Mouse (Mus musculus): Measurements from ENCODE around the gene Fam129a. TPM values are rescaled to one million over a fixed set of nuclear protein-coding genes. Genes with fewer than 3 reads are reported as not detected.
"Not testable (repeated sequence)": the region's sequence is repeated elsewhere in the genome, so short reads cannot be mapped to it uniquely, and the experiment has no call there.

The Fam129a gene
- polyA plus RNA-seq, 1 experiment from 2014 or later = 0.51 TPM

DNA sequence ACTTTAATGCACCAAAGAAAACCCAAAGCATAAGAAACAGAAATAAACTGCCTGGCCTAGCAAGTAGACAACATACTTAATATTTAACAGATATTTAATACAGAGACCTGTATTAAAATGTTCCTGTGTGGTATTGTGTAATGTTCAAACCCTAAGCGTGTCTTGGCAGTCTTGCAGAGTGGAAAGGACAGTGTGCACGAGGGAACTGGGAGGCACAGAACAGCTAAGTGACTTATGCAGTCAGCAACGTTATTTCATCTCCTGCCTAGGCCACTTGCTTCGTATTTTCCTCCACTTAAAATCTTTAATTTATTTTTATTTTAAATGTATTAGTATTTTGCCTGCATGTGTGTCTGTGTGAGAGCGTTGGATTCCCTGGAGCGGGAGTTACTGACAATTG is 119.1 kb downstream of the Fam129a start:
- no peak overlapping the region for H3K27ac ChIP-seq (ENCODE audit: low read depth, low read length)
- no peaks in the 10 kb centered on the region for H3K9me3 ChIP-seq (ENCODE audit: control insufficient read depth, low read length)
- DNase-seq (ENCODE audit: low spot score, missing footprints) (no peak), ATAC-seq (ENCODE audit: low FRiP score) (no peak)
- no peak overlapping the region for H3K4me3 ChIP-seq (ENCODE audit: low read depth, low read length)
- no peaks in the 10 kb centered on the region for H3K36me3 ChIP-seq (ENCODE audit: control insufficient read depth, insufficient read depth, low read length)
- no peaks in the 10 kb centered on the region for H3K27me3 ChIP-seq (ENCODE audit: control insufficient read depth, insufficient read depth, low read length)
- 87% methylated on average over 6 of the region's 6 CpGs for WGBS
- no peak overlapping the region for H3K4me2 ChIP-seq
- H3K4me1 ChIP-seq (ENCODE audit: control insufficient read depth, insufficient read depth, low read length) = peaks cover 6% of the 10 kb centered on the region; the same call in 1 of the 2 replicates
- H3K9ac ChIP-seq (ENCODE audit: low read length) = no peak overlapping the region

DNA sequence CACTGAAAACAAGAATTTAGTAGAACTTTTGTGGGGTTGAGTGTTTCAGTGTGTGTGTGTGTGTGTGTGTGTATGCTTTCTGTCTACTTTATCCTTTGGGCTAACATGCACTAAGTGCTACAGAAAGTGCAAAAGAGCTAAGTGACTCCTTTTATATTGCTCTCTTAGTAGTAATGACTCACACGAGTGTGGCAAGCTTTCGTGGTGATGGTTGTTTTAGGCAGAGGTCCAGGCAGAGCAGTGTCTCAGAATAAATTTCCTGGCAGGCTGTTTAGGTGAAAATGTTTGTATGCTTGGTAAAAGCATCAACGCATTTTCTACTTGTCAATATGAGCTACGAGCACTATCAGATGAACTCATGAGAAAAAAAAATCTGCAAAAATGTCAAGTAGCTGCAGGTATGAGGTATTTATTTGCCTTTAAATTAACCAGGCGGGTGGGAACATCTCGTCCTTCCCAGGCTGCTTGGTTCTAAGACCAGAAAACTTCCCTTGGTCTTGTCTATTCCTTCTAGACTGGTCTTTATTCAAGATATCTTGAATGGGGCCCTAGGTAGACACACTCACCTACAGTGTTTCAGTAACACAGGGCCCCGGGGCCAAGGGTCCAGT is 119.7 kb downstream of the Fam129a start:
- no peaks in the 10 kb centered on the region for H3K27me3 ChIP-seq (ENCODE audit: control insufficient read depth, insufficient read depth, low read length)
- peaks cover 4% of the 10 kb centered on the region; the same call in 1 of the 2 replicates for H3K4me1 ChIP-seq (ENCODE audit: control insufficient read depth, insufficient read depth, low read length)
- ATAC-seq (ENCODE audit: low FRiP score) (no peak), DNase-seq (ENCODE audit: low spot score, missing footprints) (peak; percentile 19)
- H3K27ac ChIP-seq (ENCODE audit: low read depth, low read length) = no peak overlapping the region
- 85% methylated on average over 7 of the region's 7 CpGs for WGBS
- no peak overlapping the region for H3K4me3 ChIP-seq (ENCODE audit: low read depth, low read length)
- H3K9ac ChIP-seq (ENCODE audit: low read length) = no peak overlapping the region
- H3K36me3 ChIP-seq (ENCODE audit: control insufficient read depth, insufficient read depth, low read length) = no peaks in the 10 kb centered on the region
- no peaks in the 10 kb centered on the region for H3K9me3 ChIP-seq (ENCODE audit: control insufficient read depth, low read length)
- H3K4me2 ChIP-seq = no peak overlapping the region

DNA sequence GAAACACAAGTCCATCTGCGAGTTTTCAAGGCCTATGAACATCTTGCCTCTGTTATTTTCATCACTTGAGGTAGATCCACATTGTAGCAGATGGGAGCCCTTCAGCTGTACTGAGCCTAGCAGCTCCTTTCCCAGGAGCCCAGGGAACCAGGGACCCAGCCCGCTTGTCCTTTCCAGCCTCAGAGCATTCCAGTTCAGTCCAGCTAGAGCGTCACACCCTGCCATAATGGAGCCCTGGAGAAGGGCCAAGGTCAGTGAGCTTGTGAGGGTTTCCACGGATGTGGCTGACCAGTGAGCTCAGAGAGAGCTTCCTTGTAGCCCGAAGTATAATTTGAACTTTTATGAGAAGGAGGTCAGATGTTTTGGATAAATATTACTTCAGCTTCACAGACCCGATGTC is 121.9 kb downstream of the Fam129a start:
- H3K27ac ChIP-seq (ENCODE audit: low read depth, low read length); H3K4me2 ChIP-seq; H3K36me3 ChIP-seq (ENCODE audit: control insufficient read depth, insufficient read depth, low read length); DNase-seq (ENCODE audit: low spot score, missing footprints); H3K27me3 ChIP-seq (ENCODE audit: control insufficient read depth, insufficient read depth, low read length); H3K4me1 ChIP-seq (ENCODE audit: control insufficient read depth, insufficient read depth, low read length); H3K4me3 ChIP-seq (ENCODE audit: low read depth, low read length); ATAC-seq (ENCODE audit: low FRiP score); H3K9me3 ChIP-seq (ENCODE audit: control insufficient read depth, low read length); H3K9ac ChIP-seq (ENCODE audit: low read length): not testable (repeated sequence)
- WGBS = 80% methylated on average over 6 of the region's 6 CpGs

DNA sequence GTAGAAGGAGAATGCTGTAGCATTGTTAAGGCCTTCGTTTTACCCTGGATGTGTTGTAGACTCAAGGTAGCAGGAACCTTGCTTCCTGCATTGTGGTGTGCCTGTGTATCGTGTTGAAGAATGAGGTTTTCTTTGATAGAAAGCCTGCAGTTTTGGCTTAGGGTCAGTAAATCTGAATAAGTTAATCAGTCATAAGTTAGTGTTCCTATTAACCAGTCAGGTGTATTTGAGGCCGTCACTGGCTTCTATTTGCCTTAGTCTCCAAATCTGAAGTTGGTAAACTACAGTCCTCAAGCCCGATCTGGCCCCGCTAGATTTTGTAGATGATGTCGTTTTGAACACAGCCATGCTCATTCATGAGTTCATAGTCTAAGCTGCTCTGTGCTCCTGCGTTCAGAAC is 125.8 kb downstream of the Fam129a start:
- ATAC-seq (ENCODE audit: low FRiP score) = no peak
- Histone ChIP-seq H3K9me3 (ENCODE audit: control insufficient read depth, low read length) (no peaks in the 10 kb centered on the region), H3K9ac (ENCODE audit: low read length) (no peak overlapping the region), H3K36me3 (ENCODE audit: control insufficient read depth, insufficient read depth, low read length) (no peaks in the 10 kb centered on the region), H3K27me3 (ENCODE audit: control insufficient read depth, insufficient read depth, low read length) (no peaks in the 10 kb centered on the region), H3K4me1 (ENCODE audit: control insufficient read depth, insufficient read depth, low read length) (no peaks in the 10 kb centered on the region), H3K4me3 (ENCODE audit: low read depth, low read length) (no peak overlapping the region), H3K27ac (ENCODE audit: low read depth, low read length) (no peak overlapping the region), H3K4me2 (no peak overlapping the region)
- WGBS = 88% methylated on average over 7 of the region's 7 CpGs
- no peak for DNase-seq (ENCODE audit: low spot score, missing footprints)

DNA sequence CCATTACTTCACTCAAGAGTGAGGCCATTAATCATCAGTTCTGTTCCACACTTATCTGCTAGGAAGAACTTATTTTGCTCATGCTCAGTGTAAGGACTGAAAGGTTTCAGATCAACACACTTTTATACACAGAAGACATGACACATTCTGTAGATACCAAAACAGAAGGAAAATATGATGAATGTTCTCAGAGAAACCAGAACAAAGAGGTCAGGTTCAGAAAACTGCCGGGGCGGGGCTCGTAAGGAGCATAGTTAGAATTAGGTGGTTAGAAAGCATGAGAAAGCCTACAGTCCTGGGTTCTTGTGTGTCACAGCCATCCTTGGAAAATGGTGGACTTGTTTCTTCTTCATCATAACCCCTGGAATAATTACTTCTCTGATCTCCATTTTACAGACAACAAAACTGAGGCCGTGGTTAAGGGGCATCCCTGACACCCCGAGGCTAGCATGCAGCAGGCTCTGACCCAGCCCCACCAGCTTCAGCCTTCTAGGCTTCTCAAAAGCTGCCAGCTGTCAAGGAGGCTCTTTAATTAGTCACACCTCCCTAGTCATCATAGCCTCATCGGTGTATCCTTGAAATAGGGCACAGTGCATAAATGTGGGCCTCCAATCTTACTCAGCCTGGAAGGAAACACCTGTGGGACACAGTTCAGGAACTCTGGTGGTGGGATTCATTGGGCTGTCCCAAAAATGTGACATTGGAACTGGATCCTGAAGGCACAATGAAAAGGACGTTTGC is 127.1 kb downstream of the Fam129a start:
- H3K27me3 ChIP-seq (ENCODE audit: control insufficient read depth, insufficient read depth, low read length) = no peaks in the 10 kb centered on the region
- WGBS = 84% methylated on average over 7 of the region's 7 CpGs
- DNase-seq (ENCODE audit: low spot score, missing footprints) = peak; percentile 54
- ATAC-seq (ENCODE audit: low FRiP score) = no peak
- no peak overlapping the region for H3K27ac ChIP-seq (ENCODE audit: low read depth, low read length)
- no peaks in the 10 kb centered on the region for H3K4me1 ChIP-seq (ENCODE audit: control insufficient read depth, insufficient read depth, low read length)
- H3K9ac ChIP-seq (ENCODE audit: low read length) = no peak overlapping the region
- H3K36me3 ChIP-seq (ENCODE audit: control insufficient read depth, insufficient read depth, low read length) = no peaks in the 10 kb centered on the region
- H3K4me2 ChIP-seq = no peak overlapping the region
- H3K9me3 ChIP-seq (ENCODE audit: control insufficient read depth, low read length) = no peaks in the 10 kb centered on the region
- H3K4me3 ChIP-seq (ENCODE audit: low read depth, low read length) = no peak overlapping the region

DNA sequence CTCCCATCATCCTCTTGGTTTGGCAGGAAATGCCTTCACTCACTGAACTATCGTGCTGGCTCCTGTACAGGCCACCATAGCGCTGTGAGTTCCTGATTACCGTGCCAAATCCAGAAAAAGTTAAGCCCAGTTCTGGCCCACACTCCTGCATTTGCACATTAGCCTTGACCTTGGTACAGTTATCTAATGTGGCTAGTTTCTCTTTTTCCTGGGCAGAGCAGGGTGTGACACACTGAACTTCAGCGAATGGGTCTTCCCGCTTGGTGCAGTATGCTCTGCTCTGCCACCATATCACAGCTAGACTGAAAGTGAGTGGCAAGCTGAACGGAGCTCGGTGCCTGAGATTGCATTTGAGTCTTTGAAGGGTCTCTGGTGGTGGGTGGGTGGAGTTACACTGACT is 128.4 kb downstream of the Fam129a start:
- Histone ChIP-seq H3K4me2 (no peak overlapping the region), H3K27me3 (ENCODE audit: control insufficient read depth, insufficient read depth, low read length) (no peaks in the 10 kb centered on the region), H3K9me3 (ENCODE audit: control insufficient read depth, low read length) (no peaks in the 10 kb centered on the region), H3K36me3 (ENCODE audit: control insufficient read depth, insufficient read depth, low read length) (no peaks in the 10 kb centered on the region), H3K9ac (ENCODE audit: low read length) (no peak overlapping the region), H3K4me3 (ENCODE audit: low read depth, low read length) (no peak overlapping the region), H3K4me1 (ENCODE audit: control insufficient read depth, insufficient read depth, low read length) (no peaks in the 10 kb centered on the region), H3K27ac (ENCODE audit: low read depth, low read length) (no peak overlapping the region)
- ATAC-seq (ENCODE audit: low FRiP score) (no peak), DNase-seq (ENCODE audit: low spot score, missing footprints) (no peak)
- 88% methylated on average over 7 of the region's 7 CpGs for WGBS

DNA sequence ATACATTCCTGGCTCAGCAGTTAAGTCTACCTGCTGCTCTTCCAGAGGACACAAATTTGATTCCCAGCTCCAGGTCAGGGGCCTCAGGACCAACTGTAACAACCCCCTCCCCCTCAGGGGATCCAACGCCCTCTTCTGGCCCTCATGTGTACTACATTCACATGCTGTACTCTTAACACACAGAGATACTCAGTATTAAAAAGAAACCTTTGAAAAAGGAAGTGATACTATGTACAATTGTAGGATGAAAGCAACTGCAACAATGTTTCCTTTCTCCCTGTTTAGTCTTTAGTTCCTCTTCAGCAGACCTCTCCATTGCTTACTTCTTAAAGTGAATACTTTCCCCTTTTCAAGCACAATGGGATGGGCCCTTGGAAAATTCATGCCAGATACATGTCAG is 131.8 kb downstream of the Fam129a start:
- Histone ChIP-seq H3K36me3 (ENCODE audit: control insufficient read depth, insufficient read depth, low read length) (no peaks in the 10 kb centered on the region), H3K4me1 (ENCODE audit: control insufficient read depth, insufficient read depth, low read length) (no peaks in the 10 kb centered on the region), H3K9ac (ENCODE audit: low read length) (no peak overlapping the region), H3K27me3 (ENCODE audit: control insufficient read depth, insufficient read depth, low read length) (no peaks in the 10 kb centered on the region), H3K9me3 (ENCODE audit: control insufficient read depth, low read length) (no peaks in the 10 kb centered on the region), H3K4me3 (ENCODE audit: low read depth, low read length) (no peak overlapping the region), H3K27ac (ENCODE audit: low read depth, low read length) (no peak overlapping the region), H3K4me2 (no peak overlapping the region)
- WGBS = 30% methylated on average over 1 of the region's 1 CpGs
- DNase-seq (ENCODE audit: low spot score, missing footprints) (no peak), ATAC-seq (ENCODE audit: low FRiP score) (no peak)

DNA sequence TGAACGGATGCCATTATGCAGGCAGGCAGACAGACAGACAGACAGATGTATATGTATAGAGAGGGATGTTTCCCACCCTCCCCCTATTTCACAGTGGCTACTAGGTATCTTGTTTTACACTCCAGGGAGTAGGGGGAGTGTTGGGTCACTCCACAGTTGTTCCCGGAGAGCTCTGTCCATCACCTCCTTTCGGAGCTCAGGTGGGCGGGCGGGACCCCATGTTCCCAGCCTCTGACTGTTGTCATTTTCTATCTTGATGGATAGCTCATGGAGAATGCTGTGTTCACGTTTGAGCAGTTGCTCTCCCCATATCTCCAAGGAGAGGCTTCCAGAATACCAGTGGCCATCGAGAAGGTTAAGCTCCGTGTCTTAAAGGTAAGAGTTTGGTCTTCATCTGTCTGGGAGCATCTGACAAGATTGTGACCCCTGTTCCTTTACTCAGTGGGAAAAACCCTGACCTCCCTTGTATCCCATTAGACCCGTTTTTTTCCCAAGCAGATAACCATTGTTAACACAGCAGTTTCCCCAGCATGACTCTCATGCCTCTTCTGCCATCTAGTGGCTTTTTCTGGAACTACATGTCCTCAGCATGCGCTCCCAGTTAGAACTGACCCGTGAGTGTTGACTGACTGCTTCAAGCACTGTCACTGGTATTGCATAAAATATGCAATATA is 134.9 kb downstream of the Fam129a start:
- 38% methylated on average over 11 of the region's 11 CpGs for WGBS
- peak; percentile 83 for ATAC-seq (ENCODE audit: low FRiP score)
- DNase-seq (ENCODE audit: low spot score, missing footprints) = peak; percentile 97
- H3K9me3 ChIP-seq (ENCODE audit: control insufficient read depth, low read length) = no peaks in the 10 kb centered on the region
- H3K9ac ChIP-seq (ENCODE audit: low read length) = no peak overlapping the region
- H3K27ac ChIP-seq (ENCODE audit: low read depth, low read length) = no peak overlapping the region
- no peak overlapping the region for H3K4me3 ChIP-seq (ENCODE audit: low read depth, low read length)
- H3K4me1 ChIP-seq (ENCODE audit: control insufficient read depth, insufficient read depth, low read length) = no peaks in the 10 kb centered on the region
- no peak overlapping the region for H3K4me2 ChIP-seq
- no peaks in the 10 kb centered on the region for H3K27me3 ChIP-seq (ENCODE audit: control insufficient read depth, insufficient read depth, low read length)
- no peaks in the 10 kb centered on the region for H3K36me3 ChIP-seq (ENCODE audit: control insufficient read depth, insufficient read depth, low read length)

DNA sequence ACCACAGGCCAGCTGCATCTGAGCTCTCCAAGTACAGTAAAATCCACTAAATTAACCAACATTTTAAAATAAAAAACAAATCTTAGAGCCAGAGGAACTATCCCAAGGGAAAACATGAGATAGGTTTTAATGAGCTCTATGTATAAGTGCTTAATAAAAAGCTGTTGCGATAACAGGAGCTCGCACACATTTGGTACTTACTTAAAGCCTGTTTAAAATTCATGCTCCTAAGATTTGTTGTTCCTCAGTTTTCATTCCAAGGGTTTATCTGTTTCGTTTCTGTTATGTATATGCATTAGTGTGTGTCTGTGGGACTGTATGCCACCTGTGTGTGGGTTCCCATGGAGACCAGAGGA is 135.4 kb downstream of the Fam129a start:
- 86% methylated on average over 3 of the region's 3 CpGs for WGBS
- Histone ChIP-seq H3K27ac (ENCODE audit: low read depth, low read length) (no peak overlapping the region), H3K4me3 (ENCODE audit: low read depth, low read length) (no peak overlapping the region), H3K27me3 (ENCODE audit: control insufficient read depth, insufficient read depth, low read length) (no peaks in the 10 kb centered on the region), H3K4me2 (no peak overlapping the region), H3K36me3 (ENCODE audit: control insufficient read depth, insufficient read depth, low read length) (no peaks in the 10 kb centered on the region), H3K4me1 (ENCODE audit: control insufficient read depth, insufficient read depth, low read length) (no peaks in the 10 kb centered on the region), H3K9ac (ENCODE audit: low read length) (no peak overlapping the region), H3K9me3 (ENCODE audit: control insufficient read depth, low read length) (no peaks in the 10 kb centered on the region)
- ATAC-seq (ENCODE audit: low FRiP score) = peak; percentile 39; the same call in 1 of the 2 replicates
- DNase-seq (ENCODE audit: low spot score, missing footprints) = peak; percentile 76

All from midbrain, embryonic 11.5 days (tissue).